Mouse (Mus musculus): ENCODE measurements around the gene Nme2. TPM values are rescaled to one million over a fixed set of nuclear protein-coding genes. Genes with fewer than 3 reads are reported as not detected.

Nme2 gene
- 181 and 193 TPM in 2 replicates for polyA plus RNA-seq (2012; rRNA removed)

DNA sequence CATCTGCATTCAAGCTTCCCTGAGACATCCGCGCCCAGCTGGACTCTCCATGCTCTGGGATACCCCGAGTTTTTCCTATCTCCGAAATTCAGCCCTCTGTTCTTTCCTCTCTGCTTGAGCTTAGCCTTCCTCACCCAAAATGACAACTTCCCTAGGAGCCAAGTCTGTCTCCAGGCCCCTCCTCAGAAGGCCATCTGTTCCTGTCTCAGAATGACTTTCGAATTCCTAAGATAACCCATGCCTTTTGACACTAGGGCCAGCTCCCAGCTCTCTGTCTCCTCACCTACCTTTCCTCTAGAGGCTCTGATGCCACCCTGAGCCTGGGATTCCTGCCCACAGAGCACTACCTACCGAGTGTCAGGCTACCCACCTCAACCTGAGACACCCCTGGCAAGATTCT is at the start of gene Nme2:
Gene Nme2, minus strand, starts transcription at position 101 of the 400 bp plus-strand sequence.
- DNase-seq (ENCODE audit: low read depth, low spot score), result no peak
- under 1% methylated on average over 6 of the region's 6 CpGs for WGBS

DNA sequence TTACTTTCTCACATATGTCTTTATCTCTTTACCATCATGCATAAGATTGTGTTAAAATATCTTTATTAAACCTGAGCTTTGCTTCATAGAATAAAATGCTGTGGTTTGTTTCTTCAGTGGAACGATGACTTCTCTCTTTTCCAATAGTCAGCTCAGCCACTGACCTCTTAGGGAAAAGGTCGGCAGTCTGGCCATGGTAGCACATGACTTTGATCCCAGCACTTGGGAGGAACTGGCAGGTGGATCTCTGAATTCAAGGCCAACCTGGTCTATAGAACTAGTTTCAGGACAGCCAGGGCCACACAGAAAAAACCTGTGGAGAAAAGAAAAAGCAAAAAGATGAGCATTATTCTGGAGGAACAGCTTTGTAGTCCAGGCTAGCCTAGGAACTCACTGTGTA is 47.3 kb upstream of the Nme2 start:
- 81% methylated on average over 2 of the region's 2 CpGs for WGBS
- DNase-seq (ENCODE audit: low read depth, low spot score), result no peak

DNA sequence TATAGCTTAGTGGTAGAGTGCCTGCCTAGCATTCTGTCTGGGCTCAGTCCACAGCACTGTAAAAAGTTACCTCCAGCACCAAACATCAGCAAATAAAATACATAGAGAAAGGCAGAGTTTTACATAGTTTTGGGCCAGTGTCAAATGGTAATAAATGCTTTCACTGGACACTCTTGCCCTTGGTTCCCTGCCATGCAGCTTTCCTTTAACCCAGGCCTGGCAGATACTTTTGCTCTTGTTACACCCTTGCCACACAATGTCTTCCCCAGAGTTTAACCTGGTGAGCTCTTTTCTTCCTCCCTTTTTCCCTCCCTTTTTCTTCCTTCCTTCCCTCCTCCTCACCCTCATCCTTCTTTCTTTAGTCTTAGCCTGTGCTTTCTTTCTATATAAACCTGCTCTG is 43.2 kb upstream of the Nme2 start:
- DNase-seq (ENCODE audit: low read depth, low spot score), result no peak

DNA sequence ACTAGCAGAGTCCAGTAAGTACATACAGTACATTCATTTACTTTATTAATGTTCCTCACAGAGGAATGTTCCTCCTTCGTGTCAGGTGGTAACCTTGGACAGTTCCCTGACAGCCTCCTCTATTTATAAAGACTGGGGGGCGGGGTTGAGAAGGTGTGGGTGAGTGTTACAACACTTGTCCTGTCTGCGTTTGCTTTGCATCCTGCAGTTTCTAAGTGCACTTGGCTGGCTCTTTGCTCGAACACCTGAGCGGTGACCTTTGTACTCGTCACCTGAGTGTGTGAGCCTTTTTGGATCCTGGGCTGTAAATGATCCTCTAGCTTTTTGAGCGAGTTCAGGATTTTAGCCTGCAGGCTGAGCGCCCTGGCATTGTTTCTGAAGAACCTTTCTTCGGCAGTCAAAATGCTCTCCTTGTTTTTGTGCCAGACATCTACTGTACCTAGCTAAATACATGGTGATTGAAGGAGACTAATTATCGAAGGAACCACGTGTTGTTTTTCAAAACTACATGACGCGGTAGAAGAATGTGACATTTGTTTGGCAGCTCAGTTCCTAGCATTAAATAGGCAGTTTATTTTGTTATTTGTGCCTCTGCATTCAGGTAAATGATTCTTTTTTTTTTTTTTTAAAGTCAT is 41.2 kb upstream of the Nme2 start:
- peak; percentile 88 for DNase-seq (ENCODE audit: low read depth, low spot score)
- 9% methylated on average over 13 of the region's 13 CpGs for WGBS

DNA sequence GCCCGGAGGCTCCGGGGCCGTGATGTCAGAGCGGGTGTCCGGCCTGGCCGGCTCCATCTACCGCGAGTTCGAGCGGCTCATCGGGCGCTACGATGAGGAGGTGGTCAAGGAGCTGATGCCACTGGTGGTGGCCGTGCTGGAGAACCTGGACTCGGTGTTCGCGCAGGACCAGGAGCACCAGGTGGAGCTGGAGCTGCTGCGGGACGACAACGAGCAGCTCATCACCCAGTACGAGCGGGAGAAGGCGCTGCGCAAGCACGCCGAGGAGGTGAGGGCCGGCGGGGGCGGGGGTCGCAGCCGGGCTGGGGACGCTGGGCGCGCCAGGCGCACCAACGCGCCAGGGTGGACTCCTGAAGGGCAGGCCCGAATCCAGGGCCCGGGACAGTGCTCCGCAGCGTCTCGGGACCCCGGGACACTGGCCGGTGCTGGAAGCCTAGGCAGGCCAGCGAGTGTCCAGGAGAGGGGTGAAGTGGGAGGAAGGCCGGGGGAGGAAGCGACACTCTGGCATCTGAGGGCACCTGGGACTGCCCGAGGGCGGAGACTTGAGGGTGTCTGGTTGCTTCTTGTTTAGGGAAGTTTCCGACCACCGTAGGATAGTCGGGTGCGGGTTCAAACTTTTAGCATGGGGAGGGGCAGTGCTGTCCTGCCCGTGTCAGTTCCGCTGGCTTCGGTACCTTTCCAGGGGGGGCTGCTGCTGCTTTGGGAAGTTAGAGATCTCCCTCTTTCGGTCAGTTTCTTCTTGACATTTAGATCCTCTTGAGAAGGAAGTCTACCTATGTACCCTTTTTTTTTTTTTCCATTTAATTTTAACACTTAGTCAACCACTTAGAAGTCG is 40.5 kb upstream of the Nme2 start:
- under 1% methylated on average over 58 of the region's 58 CpGs for WGBS

DNA sequence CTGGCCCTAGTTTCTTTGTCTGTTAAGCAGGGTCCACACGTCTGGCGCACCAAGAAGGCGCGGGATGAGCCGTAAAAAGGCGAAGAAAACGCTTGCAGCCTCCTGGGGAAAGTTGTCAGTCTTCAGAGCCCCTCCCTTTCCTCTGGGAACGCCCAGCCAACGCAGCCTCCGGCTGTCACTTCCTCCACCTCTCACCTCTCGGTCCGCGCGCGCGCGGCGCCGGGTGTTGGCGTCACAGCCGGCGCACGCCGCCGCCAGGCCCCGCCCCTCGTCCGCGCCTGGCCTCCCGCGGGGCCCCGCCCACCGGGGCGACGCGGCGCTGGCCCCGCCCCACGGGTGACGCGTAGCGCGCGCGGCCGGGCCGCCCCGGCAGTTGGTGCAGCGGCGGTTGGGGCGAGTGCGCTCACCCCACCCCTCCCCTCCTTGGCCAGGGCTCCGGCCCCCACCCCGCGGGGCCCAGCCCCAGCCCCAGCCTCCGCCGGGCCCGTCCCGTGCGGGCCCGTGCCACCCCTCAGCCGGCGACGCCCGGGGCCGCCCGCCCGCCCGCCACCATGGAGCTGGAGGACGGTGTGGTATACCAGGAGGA is 39.8 kb upstream of the Nme2 start, which contains the start of gene Spag9:
Gene Spag9, plus strand, starts transcription at position 372 of the 586 bp plus-strand sequence.
- DNase-seq (ENCODE audit: low read depth, low spot score), result peak; percentile 73
- under 1% methylated on average over 56 of the region's 70 CpGs for WGBS

More for the DNA sequence above, 40.5 kb upstream of the Nme2 start:
- DNase-seq (ENCODE audit: low read depth, low spot score), result no peak

DNA sequence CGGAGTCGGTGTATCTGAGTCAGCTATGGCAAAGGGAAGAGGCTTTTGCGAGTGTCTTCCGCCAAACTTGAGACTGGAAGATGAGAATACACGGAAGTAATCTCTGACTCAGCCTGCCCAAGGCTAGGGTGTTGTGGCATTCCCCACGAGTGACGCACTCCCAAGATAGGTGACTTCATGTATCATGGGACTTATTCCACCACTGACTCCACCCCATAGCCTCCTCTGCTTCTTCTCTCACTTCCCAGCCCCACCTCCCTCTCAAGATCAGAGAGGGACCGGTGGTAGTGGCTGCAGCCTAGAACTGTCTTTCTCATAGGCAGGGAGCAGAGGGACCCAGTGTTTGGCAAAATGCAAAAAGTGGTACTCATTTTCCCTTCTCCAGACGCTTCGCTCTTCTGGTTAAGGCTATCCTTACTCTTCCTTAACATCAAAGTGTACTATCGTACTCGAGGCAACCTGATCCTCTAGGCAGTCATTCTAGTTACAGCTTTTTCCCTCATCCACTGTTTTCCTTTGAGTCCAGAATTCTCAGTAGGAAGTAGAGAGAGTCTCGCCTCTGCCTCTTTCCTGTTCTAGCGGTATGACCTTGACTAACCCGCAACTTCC is 39.2 kb upstream of the Nme2 start:
- WGBS, result under 1% methylated on average over 15 of the region's 15 CpGs
- DNase-seq (ENCODE audit: low read depth, low spot score), result peak; percentile 85

DNA sequence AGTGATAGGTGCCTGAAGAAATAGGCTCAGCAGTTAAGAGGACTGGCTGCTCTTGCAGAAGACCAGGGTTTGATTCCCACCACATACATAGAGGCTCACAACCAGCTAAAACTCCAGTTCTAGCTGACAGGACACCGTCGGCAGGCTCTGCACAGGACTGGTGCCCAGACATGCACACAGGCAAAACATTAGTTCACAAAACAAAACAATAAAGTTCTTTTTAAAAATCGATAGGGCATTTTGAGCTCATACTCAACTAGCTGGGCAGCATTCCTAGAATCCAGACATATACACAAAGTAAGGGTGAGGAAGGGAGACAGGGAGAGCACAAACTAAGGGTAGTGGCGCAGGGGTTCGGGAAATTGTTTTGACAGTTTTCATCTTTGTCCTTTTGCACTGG is 38.5 kb upstream of the Nme2 start:
- WGBS, result 31% methylated on average over 5 of the region's 5 CpGs
- no peak for DNase-seq (ENCODE audit: low read depth, low spot score)

DNA sequence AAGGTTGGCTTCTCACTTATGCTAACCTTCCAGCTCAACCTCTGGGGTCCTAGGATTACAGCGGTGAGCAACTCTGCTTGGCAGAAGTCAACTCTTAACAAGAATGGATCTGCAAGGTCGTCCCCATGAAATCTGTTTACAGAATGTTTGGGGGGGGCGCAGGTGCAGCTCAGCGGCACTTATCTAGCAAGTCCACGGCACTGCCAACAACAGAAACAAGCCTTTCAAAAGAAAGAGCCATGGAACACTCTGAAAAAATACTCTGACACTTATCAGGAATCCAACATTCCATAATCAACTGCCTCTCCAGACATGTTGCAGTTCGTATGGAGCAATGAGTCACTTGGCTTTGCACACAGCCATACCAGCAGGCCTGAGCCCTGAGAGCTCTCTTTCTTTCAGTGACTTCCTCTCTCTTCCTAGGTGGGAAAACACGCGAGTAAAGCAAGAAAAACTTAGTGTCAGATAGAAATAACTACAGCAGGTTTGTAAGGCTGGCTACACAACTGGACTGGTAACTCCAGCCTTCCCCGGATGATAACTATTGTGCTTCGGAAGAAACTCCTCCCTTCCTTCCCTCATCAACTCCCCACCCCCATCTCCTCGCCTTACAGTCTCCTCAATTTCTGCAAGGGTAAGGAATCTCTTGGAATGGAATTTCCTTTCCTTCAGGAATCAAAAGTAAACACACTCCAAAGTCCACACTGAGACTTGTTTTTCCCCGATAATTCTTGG is 32.4 kb upstream of the Nme2 start:
- DNase-seq (ENCODE audit: low read depth, low spot score), result no peak
- 45% methylated on average over 12 of the region's 12 CpGs for WGBS

DNA sequence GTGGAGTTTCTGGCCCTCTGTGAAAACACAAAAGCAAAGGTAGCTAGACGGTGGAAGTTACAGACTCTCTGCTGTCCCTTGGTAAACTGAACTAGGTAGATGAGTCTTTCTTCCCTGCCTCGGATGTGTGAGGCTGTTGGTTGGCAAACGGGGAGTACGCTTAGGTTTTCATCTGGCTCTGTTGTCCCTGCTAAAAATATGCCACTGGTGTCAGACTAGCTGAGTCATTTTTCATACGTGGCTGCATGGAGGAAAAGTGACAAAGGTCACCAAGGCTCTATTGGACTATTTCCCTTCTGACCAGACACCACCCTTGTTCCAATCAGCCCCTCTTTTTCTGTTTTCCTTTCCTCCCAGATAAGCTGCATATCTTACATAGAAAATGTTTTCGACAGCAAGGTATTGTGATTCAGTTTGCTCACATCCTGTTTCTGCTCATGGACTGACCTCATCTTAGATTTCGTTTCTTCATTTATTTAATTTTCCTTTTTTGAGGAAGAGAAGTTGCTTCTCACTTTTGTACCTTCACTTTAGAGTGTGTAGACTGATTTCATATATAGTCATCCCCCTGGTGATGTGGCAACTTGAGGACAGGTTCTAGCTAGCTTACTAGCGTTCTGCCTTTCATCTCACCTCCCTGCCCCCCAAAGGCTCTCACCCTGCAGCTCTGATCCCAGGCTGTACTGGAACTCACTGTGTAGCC is 31.7 kb upstream of the Nme2 start:
- no peak for DNase-seq (ENCODE audit: low read depth, low spot score)

DNA sequence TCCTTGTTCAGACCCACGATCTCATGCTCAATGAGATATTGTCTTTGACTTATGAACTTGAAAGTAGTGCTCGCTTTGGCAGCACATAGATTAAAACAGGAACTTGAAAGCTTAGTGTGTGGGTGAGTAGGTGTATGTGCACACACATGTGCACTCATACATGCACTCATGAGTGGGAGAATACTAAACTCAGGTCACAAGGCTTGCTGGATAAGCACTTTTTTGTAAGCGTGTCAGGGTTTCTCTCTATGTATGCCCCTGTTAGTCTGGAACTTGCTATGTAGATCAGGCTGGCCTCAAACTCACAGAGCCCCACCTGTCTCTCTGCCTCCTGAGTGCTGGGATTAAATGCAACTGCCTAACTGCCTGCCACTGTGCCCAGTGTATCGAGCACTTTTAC is 31.0 kb upstream of the Nme2 start:
- WGBS, result 86% methylated on average over 4 of the region's 4 CpGs
- DNase-seq (ENCODE audit: low read depth, low spot score), result no peak

More for the DNA sequence above, 31.7 kb upstream of the Nme2 start:
- WGBS, result 42% methylated on average over 8 of the region's 8 CpGs

DNA sequence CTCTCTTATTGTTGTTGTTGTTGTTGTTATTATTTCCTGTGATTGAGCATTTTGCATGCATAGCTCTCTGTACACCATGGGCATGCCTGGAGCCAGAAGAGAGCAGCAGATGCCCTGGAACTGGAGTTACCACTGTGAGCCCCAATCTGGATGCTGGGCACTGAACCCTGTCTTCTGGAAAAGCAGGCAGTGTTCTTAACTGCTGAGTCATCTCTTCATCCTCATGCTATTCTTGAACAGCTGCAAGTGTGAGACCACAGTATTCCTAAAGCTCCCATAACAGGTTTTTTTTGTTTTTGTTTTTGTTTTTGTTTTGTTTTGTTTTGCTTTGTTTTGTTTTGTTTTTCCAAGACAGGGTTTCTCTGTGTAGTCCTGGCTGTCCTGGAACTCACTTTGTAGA is 30.2 kb upstream of the Nme2 start:
- DNase-seq (ENCODE audit: low read depth, low spot score), result no peak

DNA sequence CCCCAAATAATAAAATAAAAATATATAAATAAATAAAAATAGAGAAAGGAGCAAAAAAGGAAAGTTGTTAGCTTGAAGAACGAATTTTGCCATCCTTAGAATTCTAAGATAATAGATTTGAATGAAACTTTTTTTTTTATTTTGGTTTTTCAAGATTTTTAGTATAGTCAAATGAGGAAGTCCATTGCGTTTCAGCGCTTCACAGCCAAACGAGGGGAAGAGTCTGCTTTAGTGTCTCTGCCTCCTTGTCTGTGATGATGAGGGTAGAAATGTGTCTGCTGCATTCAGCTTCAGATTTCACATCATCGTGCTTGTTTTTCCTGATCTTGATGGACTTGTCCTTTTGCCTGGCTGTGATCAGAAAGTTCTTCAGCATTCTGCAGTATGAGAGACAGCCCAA is 29.2 kb upstream of the Nme2 start:
- no peak for DNase-seq (ENCODE audit: low read depth, low spot score)
- 83% methylated on average over 5 of the region's 5 CpGs for WGBS

DNA sequence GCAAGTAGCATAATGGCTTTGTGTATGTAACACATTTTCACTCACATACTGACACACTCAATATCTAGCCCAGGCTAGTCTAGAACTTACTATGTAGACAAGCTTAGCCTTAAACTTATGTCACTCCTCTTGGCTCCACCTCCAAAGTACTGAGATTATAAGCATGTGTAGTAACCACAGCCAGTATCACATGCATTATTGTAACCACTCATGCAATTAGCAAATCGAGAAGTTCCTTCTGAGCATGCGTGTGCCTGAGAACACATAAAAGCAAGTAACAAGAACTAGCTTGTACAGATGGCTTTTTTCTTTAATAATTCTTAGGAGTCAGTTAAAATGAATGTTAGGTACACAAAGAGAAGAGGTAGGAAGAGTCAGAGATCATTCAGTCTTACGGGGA is 28.6 kb upstream of the Nme2 start:
- 83% methylated on average over 3 of the region's 3 CpGs for WGBS
- no peak for DNase-seq (ENCODE audit: low read depth, low spot score)

DNA sequence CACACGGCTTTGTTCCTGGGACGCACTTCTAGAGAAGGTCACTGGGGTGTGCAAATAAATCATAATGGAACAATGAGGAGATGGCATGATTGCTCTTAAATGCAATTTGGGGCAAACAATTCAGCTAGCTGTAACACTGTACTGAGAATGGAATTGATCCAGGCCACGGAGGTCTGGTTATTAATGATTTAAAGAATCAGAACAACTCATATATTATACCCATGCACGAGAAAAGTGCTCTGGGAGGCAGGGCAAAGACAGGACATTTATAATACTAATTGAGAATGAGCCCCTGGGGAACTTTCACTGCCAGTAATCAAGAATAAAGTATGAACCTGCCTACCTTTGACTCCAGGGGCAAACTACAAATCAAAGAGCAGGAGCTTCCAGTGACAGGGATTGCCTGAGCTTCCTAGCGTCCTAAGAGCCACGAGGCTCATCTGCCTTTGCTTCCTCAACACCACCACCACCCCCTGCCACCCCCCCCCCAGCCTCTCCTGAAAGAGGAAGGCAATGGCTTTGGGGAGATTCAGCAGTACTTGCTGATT is 23.5 kb upstream of the Nme2 start:
- 29% methylated on average over 6 of the region's 6 CpGs for WGBS
- DNase-seq (ENCODE audit: low read depth, low spot score), result no peak

DNA sequence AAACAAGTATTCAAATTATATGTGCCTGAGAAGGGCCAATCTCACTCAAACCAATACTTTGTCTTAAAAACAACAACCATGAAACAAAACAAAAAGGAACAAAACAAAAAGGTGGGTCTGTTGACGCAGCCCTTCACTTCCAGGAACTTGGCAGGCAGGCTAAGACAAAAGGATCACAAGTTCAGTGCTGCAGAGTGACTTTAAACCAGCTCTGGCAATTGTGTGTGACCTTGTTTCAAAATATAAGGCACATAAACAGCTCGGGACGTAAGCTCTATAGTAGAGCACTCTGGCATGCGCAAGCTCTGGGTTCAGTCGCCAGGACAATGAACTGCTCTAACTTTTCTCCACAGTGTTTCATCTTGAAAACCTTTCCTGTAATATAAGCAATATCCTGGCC is 16.9 kb upstream of the Nme2 start:
- DNase-seq (ENCODE audit: low read depth, low spot score), result no peak
- WGBS, result 80% methylated on average over 5 of the region's 5 CpGs

DNA sequence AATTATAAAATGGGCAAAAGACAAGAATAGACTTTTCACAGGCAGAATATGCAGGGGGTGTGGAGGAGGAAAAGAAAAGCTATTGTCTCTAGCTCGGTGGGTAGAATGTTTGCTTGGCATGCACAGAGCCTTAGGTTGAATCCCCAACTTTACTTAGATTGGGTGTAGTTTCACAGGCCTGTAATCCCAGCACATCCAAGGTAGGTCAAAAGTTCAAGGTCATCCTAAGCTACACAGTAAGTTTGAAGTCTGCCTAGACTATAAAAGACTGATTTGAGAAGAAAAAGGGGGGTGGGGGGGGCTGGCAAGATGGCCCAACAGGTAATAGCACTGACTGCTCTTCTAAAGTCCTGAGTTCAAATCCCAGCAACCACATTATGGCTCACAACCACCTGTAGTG is 13.7 kb upstream of the Nme2 start:
- WGBS, result 60% methylated on average over 1 of the region's 1 CpGs
- DNase-seq (ENCODE audit: low read depth, low spot score), result no peak

DNA sequence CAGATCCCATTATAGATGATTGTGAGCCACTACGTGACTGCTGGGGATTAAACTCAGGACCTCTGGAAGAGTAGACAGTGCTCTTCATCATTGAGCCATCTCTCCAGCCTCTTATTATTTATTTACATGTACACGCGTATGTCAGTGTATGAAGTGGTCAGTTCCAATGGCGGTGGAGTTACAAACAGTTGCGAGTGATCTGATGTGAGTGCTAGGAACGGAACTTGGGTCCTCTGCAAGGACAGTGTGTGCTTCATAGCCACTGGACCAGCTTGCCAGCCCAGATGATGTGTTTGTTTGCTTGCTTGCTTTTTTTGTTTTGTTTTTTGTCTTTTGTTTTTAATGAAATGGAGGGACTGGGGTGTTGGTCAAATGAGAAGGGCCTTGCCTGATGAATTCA is 13.1 kb upstream of the Nme2 start:
- no peak for DNase-seq (ENCODE audit: low read depth, low spot score)
- WGBS, result 92% methylated on average over 6 of the region's 6 CpGs

DNA sequence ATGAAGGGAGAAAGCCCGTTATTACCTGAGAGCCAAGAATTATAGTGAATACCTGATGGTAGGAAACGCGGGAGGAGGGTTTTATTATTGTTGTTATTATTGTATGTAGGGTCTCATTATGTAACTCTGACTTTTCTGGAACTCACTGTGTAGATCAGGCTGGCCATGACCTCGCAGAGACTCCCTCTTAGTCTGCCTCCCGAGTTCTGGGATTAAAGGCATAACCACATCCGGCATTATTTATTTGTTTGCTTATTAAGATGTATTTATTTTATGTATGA is 12.7 kb upstream of the Nme2 start:
- DNase-seq (ENCODE audit: low read depth, low spot score), result no peak
- 31% methylated on average over 6 of the region's 6 CpGs for WGBS

Data from large intestine, adult 2 months (tissue).